Mouse (Mus musculus): ENCODE results near the gene Col18a1. TPM values are rescaled to one million over a fixed set of nuclear protein-coding genes. Genes with fewer than 3 reads are reported as not detected.

The Col18a1 gene
- polyA plus RNA-seq, 1 experiment = 3.4 TPM

DNA sequence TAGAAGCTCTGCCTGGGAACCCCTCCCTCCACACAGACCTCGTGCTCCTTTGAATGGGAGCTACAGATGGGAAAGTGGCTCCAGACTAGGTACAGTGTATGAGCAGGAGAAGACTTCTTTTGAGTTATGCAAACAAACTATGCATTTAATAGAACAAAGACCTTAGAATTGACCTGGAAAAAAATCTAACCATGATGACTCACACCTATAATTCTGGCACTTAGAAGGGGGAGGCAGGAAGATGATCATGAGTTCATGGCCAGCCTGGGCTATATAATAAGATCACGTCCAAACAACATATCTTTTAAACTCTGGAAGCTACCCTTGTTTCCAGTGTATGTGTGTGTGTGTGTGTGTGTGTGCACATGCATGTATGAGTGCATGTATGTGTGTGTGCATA is 149.3 kb downstream of the Col18a1 start:
- WGBS = 72% methylated on average over 2 of the region's 2 CpGs
- H3K4me3 ChIP-seq (replicated peaks; ENCODE audit: control insufficient read depth, low read depth, low read length) = no peak overlapping the region
- no peaks in the 10 kb centered on the region for H3K4me1 ChIP-seq (ENCODE audit: control insufficient read depth, insufficient read depth, low read length)
- no peak overlapping the region for H3K27ac ChIP-seq (ENCODE audit: control insufficient read depth, insufficient read depth, low read depth, low read length, poor library complexity)
- no peak for TF ChIP-seq POLR2A (IDR thresholded peaks at IDR 0.05; ENCODE audit: borderline replicate concordance, control insufficient read depth, low read depth, low read length)
- TF ChIP-seq CTCF (IDR thresholded peaks at IDR 0.05; ENCODE audit: control insufficient read depth, insufficient read depth, low read length) = no peak

DNA sequence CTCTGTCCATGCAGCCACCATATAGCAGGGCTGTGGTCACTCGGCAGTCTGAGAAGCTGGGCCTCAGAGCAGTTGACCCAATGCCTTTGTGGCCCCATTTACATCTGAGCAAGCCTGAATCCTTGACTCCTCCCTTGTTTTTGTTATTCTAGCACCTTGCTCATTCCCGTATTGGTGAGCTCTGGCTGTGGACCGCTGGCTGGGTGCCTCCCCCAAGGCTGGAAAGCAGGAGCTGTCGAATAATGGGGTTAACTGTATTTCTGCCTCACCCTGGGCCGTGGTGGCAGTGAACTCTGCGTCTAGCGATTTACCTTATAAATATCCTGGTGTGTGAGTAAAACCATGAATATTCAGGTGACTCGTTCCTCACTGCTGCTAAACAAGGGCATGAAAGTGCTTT is 149.8 kb downstream of the Col18a1 start:
- no peak for TF ChIP-seq POLR2A (IDR thresholded peaks at IDR 0.05; ENCODE audit: borderline replicate concordance, control insufficient read depth, low read depth, low read length)
- no peak for TF ChIP-seq CTCF (IDR thresholded peaks at IDR 0.05; ENCODE audit: control insufficient read depth, insufficient read depth, low read length)
- WGBS = 72% methylated on average over 8 of the region's 8 CpGs
- Histone ChIP-seq H3K4me3 (replicated peaks; ENCODE audit: control insufficient read depth, low read depth, low read length) (no peak overlapping the region), H3K4me1 (ENCODE audit: control insufficient read depth, insufficient read depth, low read length) (no peaks in the 10 kb centered on the region), H3K27ac (ENCODE audit: control insufficient read depth, insufficient read depth, low read depth, low read length, poor library complexity) (no peak overlapping the region)

DNA sequence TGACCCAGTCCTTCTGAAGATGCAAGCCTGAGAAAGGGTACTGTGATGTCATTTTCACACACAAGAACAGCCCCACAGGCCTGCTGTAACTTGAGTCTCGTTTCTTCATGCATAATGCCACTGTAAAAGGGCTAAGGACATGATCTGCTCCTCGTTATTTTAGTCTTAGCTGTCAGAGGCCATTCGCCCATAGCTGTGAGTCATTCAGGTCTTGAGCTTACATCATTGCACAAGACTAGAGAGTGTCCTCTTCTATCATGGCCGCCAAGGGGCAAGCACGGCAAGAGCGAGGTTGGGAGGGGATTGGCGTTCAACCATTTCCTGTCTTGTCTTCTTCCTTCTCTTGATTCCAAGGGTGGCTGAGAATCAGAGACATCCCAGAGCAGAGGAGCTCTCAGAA is 150.3 kb downstream of the Col18a1 start:
- Histone ChIP-seq H3K27ac (ENCODE audit: control insufficient read depth, insufficient read depth, low read depth, low read length, poor library complexity) (no peak overlapping the region), H3K4me3 (replicated peaks; ENCODE audit: control insufficient read depth, low read depth, low read length) (no peak overlapping the region), H3K4me1 (ENCODE audit: control insufficient read depth, insufficient read depth, low read length) (no peaks in the 10 kb centered on the region)
- TF ChIP-seq POLR2A (IDR thresholded peaks at IDR 0.05; ENCODE audit: borderline replicate concordance, control insufficient read depth, low read depth, low read length) (no peak), CTCF (IDR thresholded peaks at IDR 0.05; ENCODE audit: control insufficient read depth, insufficient read depth, low read length) (no peak)
- WGBS = 73% methylated on average over 7 of the region's 7 CpGs

- Histone ChIP-seq H3K4me1 (ENCODE audit: control insufficient read depth, insufficient read depth, low read length) (no peaks in the 10 kb centered on the region), H3K27ac (ENCODE audit: control insufficient read depth, insufficient read depth, low read depth, low read length, poor library complexity) (no peak overlapping the region), H3K4me3 (replicated peaks; ENCODE audit: control insufficient read depth, low read depth, low read length) (no peak overlapping the region)
- 63% methylated on average over 4 of the region's 4 CpGs for whole genome bisulfite sequencing
- TF ChIP-seq POLR2A (IDR thresholded peaks at IDR 0.05; ENCODE audit: borderline replicate concordance, control insufficient read depth, low read depth, low read length) (no peak), CTCF (IDR thresholded peaks at IDR 0.05; ENCODE audit: control insufficient read depth, insufficient read depth, low read length) (no peak)
Measured at GRCm38 (mm10) chr10:77011681-77012080, 154.7 kb downstream of the Col18a1 start.

- WGBS = 87% methylated on average over 3 of the region's 3 CpGs
- no peak for TF ChIP-seq POLR2A (IDR thresholded peaks at IDR 0.05; ENCODE audit: borderline replicate concordance, control insufficient read depth, low read depth, low read length)
- TF ChIP-seq CTCF (IDR thresholded peaks at IDR 0.05; ENCODE audit: control insufficient read depth, insufficient read depth, low read length) = no peak
- Histone ChIP-seq H3K27ac (ENCODE audit: control insufficient read depth, insufficient read depth, low read depth, low read length, poor library complexity) (no peak overlapping the region), H3K4me1 (ENCODE audit: control insufficient read depth, insufficient read depth, low read length) (no peaks in the 10 kb centered on the region), H3K4me3 (replicated peaks; ENCODE audit: control insufficient read depth, low read depth, low read length) (no peak overlapping the region)
Measured at GRCm38 (mm10) chr10:77008698-77009097, 157.7 kb downstream of the Col18a1 start.

DNA sequence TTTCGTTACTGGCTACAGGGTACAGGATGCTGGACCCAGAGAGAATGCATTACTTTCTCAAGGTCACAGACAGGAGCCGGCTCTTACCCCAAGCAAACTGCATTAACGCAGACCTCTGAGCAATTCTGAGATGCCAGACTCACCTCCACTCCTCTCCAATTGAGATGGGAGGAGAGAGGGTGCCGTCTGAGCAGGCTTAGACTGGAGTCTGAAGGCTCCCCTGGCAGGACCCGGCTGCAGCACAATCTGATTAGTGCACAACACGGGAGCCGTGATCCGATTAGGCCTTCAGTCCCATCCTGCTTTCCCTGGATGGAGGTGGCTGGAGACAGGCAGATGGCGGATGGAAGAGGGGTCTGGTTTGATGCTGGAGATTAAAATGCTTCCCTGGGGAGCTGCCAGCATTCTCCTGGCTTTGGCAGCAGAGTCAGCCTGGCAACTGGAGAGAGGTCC is 158.2 kb downstream of the Col18a1 start:
- no peaks in the 10 kb centered on the region for H3K4me1 ChIP-seq (ENCODE audit: control insufficient read depth, insufficient read depth, low read length)
- H3K4me3 ChIP-seq (replicated peaks; ENCODE audit: control insufficient read depth, low read depth, low read length) = no peak overlapping the region
- no peak for TF ChIP-seq POLR2A (IDR thresholded peaks at IDR 0.05; ENCODE audit: borderline replicate concordance, control insufficient read depth, low read depth, low read length)
- no peak for TF ChIP-seq CTCF (IDR thresholded peaks at IDR 0.05; ENCODE audit: control insufficient read depth, insufficient read depth, low read length)
- no peak overlapping the region for H3K27ac ChIP-seq (ENCODE audit: control insufficient read depth, insufficient read depth, low read depth, low read length, poor library complexity)
- 77% methylated on average over 9 of the region's 9 CpGs for WGBS

DNA sequence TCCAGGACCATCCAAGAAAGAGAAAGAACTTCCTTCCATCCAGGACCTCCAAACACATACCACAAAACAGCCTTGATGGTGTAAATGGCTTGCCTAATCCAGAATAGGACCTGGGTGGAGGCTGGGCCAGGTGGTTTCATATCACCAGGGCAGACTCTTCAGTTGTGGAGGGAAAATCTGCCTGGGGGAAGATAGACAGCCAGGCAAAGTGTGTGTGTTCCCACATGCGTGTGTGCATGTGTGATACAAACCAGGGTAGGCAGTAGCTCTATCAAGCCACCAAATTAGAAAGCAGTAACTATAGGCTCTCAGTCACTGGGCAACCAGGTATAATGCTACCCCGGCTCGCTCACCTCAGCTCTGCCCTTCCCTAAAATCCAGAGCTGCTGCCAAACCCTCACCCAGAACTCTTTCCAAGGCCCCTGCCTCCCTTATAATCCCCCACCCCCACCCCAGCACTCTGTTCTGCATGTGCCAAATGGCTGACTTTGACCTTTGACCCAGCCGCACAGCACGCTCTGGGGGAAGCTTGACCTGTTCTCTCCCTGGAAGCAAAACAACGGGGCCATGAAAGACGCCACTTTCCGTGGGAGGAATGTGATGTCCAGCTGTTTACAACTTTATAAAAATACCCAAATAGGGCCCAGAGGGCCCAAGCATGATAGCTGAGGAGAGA is 158.8 kb downstream of the Col18a1 start:
- Histone ChIP-seq H3K27ac (ENCODE audit: control insufficient read depth, insufficient read depth, low read depth, low read length, poor library complexity) (no peak overlapping the region), H3K4me1 (ENCODE audit: control insufficient read depth, insufficient read depth, low read length) (no peaks in the 10 kb centered on the region), H3K4me3 (replicated peaks; ENCODE audit: control insufficient read depth, low read depth, low read length) (no peak overlapping the region)
- TF ChIP-seq POLR2A (IDR thresholded peaks at IDR 0.05; ENCODE audit: borderline replicate concordance, control insufficient read depth, low read depth, low read length) (no peak), CTCF (IDR thresholded peaks at IDR 0.05; ENCODE audit: control insufficient read depth, insufficient read depth, low read length) (no peak)
- WGBS = 83% methylated on average over 8 of the region's 8 CpGs

DNA sequence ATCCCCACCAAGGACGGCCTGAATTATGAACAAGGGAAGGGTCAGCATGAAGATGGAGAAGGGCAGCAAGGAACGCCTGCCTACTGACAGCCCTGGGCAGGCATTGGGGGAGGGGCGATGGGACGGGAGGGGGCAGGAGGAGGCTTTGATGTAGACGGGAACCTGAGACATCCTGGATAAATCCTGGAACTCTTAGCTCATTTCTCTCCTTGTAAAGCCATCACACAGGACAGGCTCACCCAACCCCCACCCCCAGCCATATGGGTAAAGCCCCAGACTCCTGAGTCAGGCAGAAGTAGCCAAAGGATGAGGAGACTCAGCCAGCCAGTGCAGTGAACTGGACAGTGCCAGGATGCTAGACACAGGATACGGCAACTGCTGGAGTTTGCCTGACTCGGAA is 161.4 kb downstream of the Col18a1 start:
- H3K27ac ChIP-seq (ENCODE audit: control insufficient read depth, insufficient read depth, low read depth, low read length, poor library complexity) = no peak overlapping the region
- no peak for TF ChIP-seq POLR2A (IDR thresholded peaks at IDR 0.05; ENCODE audit: borderline replicate concordance, control insufficient read depth, low read depth, low read length)
- no peak for TF ChIP-seq CTCF (IDR thresholded peaks at IDR 0.05; ENCODE audit: control insufficient read depth, insufficient read depth, low read length)
- no peaks in the 10 kb centered on the region for H3K4me1 ChIP-seq (ENCODE audit: control insufficient read depth, insufficient read depth, low read length)
- H3K4me3 ChIP-seq (replicated peaks; ENCODE audit: control insufficient read depth, low read depth, low read length) = no peak overlapping the region
- 58% methylated on average over 7 of the region's 7 CpGs for WGBS

Other genes starting within 250 kb of the Col18a1 start
- gene Pcbp3, start 204.7 kb downstream of the Col18a1 start, polyA plus RNA-seq (2011; ENCODE audit: insufficient read depth, insufficient read length, low replicate concordance, missing spikeins) = 2.8 and 4.3 TPM in 2 replicates
- gene Slc19a1, start 134.3 kb downstream of the Col18a1 start, polyA plus RNA-seq (2011; ENCODE audit: insufficient read depth, insufficient read length, low replicate concordance, missing spikeins) = 8.2 and 9.7 TPM in 2 replicates
- gene Pofut2, start 92.7 kb upstream of the Col18a1 start, polyA plus RNA-seq (2011; ENCODE audit: insufficient read depth, insufficient read length, low replicate concordance, missing spikeins) = 4.2 and 8.4 TPM in 2 replicates

Data from bone marrow, adult 2 months (tissue).